Mouse (Mus musculus) adrenal gland, postnatal 36 days (tissue): ENCODE data around the gene Actr3b. TPM values are rescaled to one million over a fixed set of nuclear protein-coding genes. Genes with fewer than 3 reads are reported as not detected.

ENCODE experiments used
- DNase-seq, 2 experiments: peaks; one replicate each; pipeline ENCODE4 v3.0.0; 2021; ENCODE audit warnings: mixed read lengths in 1 of 2
- total RNA-seq, 2 experiments: library from RNA; stranded (reverse); gene quantifications; 2 replicates each; pipeline ENCODE4 v1.2.3; 2021

The Actr3b gene
- total RNA-seq, 2 experiments from 2014 or later = 8.4 to 10.3 TPM

GRCm38 (mm10) chr5:25886708-25887107 is 126.9 kb downstream of the Actr3b start:
- no peak for DNase-seq

- no peak for DNase-seq
Measured at GRCm38 (mm10) chr5:25889746-25890382, 130.1 kb downstream of the Actr3b start.

- DNase-seq = peak; percentile 84 to 87
Measured at GRCm38 (mm10) chr5:25891321-25891720, 131.5 kb downstream of the Actr3b start.

Other genes with a start within 250 kb of the Actr3b start
- gene Cct8l1, start 243.9 kb upstream of the Actr3b start, total RNA-seq = under 1 TPM in 1 of 2 experiments, not detected in 1; 0.17 TPM
- gene Xrcc2, start 54.2 kb upstream of the Actr3b start, total RNA-seq = 1 to 10 TPM; 3.4 to 5.0 TPM
- not detected for gene Gm21663, start 182.4 kb downstream of the Actr3b start, total RNA-seq
- gene Gm21671, start 194.4 kb downstream of the Actr3b start, total RNA-seq = under 1 TPM in 1 of 2 experiments, not detected in 1; 0.13 TPM
- gene Gm21680, start 212.7 kb downstream of the Actr3b start, total RNA-seq = not detected
- gene Gm21698, start 228.7 kb downstream of the Actr3b start, total RNA-seq = not detected
- not detected for gene Gm1979, start 244.8 kb downstream of the Actr3b start, total RNA-seq